Mouse (Mus musculus) retina, adult 2 months (tissue): ENCODE results near the gene Olfr1193.
"Not testable (repeated sequence)": the region's sequence is repeated elsewhere in the genome, so short reads cannot be mapped to it uniquely, and the experiment has no call there.

ENCODE experiments used
- DNase-seq: peaks from one replicate; pipeline ENCODE4 v3.0.0-alpha.2; 2012; ENCODE audit warnings: low read depth, low spot score

Olfr1193 gene

GRCm38 (mm10) chr2:88675328-88675727, at the start of gene Olfr1193:
TSS of gene Olfr1193 (plus strand) at chr2:88675628.
- not testable (repeated sequence) for DNase-seq

DNA sequence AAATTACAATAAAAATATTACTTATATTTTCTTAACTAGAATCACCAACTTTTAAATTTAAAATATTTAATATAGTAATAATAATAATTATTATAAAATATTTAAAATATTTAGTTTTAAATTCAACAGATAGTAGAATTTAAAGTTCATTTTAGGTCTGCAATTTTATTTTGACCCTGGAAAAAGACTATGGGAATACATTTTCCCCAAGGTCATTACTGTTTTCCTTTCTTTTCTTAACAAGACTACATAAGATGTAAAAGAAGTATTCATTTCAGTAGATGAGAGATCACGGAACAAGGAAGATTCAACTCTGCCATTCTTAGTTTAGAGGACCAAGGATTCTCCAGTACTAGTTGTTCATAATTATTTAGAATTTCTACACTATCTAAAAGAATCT, 35.2 kb upstream of the Olfr1193 start, which contains the start of gene Olfr1191-ps1:
Gene Olfr1191-ps1, plus strand, starts transcription at position 301 of the 400 bp plus-strand sequence.
- not testable (repeated sequence) for DNase-seq

- no peak for DNase-seq
These were observed 27.2 kb upstream of the Olfr1193 start, which contains the start of gene Olfr1192-ps1 for GRCm38 (mm10) chr2:88648209-88648608. TSS of gene Olfr1192-ps1 (plus strand) at chr2:88648509.

DNA sequence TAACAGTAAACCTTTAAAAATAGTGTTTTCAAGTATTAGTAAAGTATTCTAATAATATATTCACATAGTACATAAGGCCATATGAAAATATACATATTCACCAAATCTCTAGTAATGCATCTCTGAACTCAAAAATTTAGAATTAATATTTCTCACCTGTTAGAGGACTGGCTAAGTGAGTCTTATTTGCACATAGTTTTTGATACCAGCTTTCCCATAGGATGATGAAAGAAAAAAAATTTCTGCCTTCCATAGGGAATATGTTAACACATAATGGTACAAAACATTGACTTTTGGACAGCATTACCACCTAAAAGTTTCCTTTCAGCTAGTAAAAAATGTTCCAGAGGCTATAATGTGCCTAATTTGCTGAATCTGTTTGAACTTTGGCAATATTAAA, 13.7 kb downstream of the Olfr1193 start, which contains the start of gene Olfr1195:
Gene Olfr1195, minus strand, starts transcription at position 101 of the 400 bp plus-strand sequence.
- no peak for DNase-seq

DNA sequence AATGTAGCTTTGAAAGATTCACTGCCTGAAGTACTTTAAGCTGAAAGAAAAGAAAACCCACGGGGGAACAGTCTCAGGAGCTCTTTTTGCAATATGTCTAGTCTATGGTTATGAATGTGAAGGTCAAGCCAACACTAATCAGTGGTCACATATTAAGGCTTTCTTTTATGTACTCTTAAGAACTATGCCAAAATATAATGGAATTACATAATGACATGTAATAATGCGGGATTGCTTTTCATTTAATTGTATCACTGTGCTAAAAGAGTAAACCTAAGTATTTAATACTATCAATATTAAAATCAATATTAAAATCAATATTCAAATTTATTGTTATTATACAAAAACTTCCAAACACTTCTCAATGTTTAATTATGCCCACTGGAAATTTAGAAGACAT, 29.1 kb downstream of the Olfr1193 start, which contains the start of gene Olfr1196:
Gene Olfr1196, minus strand, starts transcription at position 101 of the 400 bp plus-strand sequence.
- no peak for DNase-seq
